Mouse (Mus musculus) liver, embryonic 14.5 days (tissue): ENCODE results near the gene Hist1h4j. TPM values are rescaled to one million over a fixed set of nuclear protein-coding genes. Genes with fewer than 3 reads are reported as not detected.
"Not testable (repeated sequence)": the region's sequence is repeated elsewhere in the genome, so short reads cannot be mapped to it uniquely, and the experiment has no call there.

Experiments
- ATAC-seq: fragments of 200-750 bp; cut with Nextera tagmentation; 2 replicates; pipeline ENCODE4 v1.8.0; 2017; ENCODE audit warnings: moderate number of reproducible peaks, mild to moderate bottlenecking, moderate library complexity; ENCODE audit not compliant: insufficient read depth
- DNase-seq, 3 experiments: peaks; one replicate each; pipeline ENCODE4 v3.0.0-alpha.2; 2012 to 2013; ENCODE audit warnings: low read depth in 3 of 3, low spot score in 3 of 3
- H3K27ac ChIP-seq: fragments of 300-500 bp; sonication (generic); 2 replicates; pipeline ENCODE4 v1.5.1; 2014; ENCODE audit warnings: moderate library complexity, mild to moderate bottlenecking, control low read depth, inconsistent platforms
- H3K27me3 ChIP-seq: fragments of 300-500 bp; sonication (generic); 2 replicates; pipeline ENCODE4 v1.6.1; 2014; ENCODE audit warnings: mild to moderate bottlenecking, low read length, moderate library complexity; ENCODE audit not compliant: control insufficient read depth, insufficient read depth
- H3K36me3 ChIP-seq: fragments of 300-500 bp; sonication (generic); replicated peaks from 2 replicates; pipeline ENCODE4 v1.6.1; 2014; ENCODE audit warnings: low read depth; ENCODE audit not compliant: control insufficient read depth, insufficient read depth
- H3K4me1 ChIP-seq, 2 experiments: fragments of 200-500 bp in 1 of 2; fragments of 300-500 bp in 1 of 2; sonication (generic) in 1 of 2; replicated peaks; 2 replicates each; pipeline ENCODE4 v1.6.1; 2012 to 2014; ENCODE audit warnings: antibody characterized with exemption in 1 of 2, inconsistent platforms in 1 of 2, low read length in 1 of 2; ENCODE audit not compliant: control insufficient read depth in 2 of 2, insufficient read depth in 2 of 2
- H3K4me2 ChIP-seq: fragments of 300-500 bp; sonication (generic); 2 replicates; pipeline ENCODE4 v1.6.1; 2014; ENCODE audit warnings: low read depth, mild to moderate bottlenecking, control low read depth, moderate library complexity
- H3K4me3 ChIP-seq, 2 experiments: fragments of 200-500 bp in 1 of 2; fragments of 300-500 bp in 1 of 2; sonication (generic) in 1 of 2; 2 replicates each; pipeline ENCODE4 v1.5.1; 2012 to 2014; ENCODE audit warnings: low read depth in 2 of 2, low read length in 2 of 2, mild to moderate bottlenecking in 2 of 2, control low read depth in 1 of 2, inconsistent platforms in 1 of 2, moderate library complexity in 1 of 2; ENCODE audit not compliant: insufficient read depth in 1 of 2
- H3K9ac ChIP-seq: fragments of 300-500 bp; sonication (generic); replicated peaks from 2 replicates; pipeline ENCODE4 v1.6.1; 2014; ENCODE audit warnings: mild to moderate bottlenecking, control low read depth, moderate library complexity
- H3K9me3 ChIP-seq: fragments of 300-500 bp; sonication (generic); 2 replicates; pipeline ENCODE4 v1.6.1; 2016; ENCODE audit warnings: low read length, mixed read lengths; ENCODE audit not compliant: control insufficient read depth
- CTCF ChIP-seq: IDR thresholded peaks from 2 replicates; pipeline ENCODE4 v1.5.1; 2016; ENCODE audit warnings: antibody characterized with exemption, low read depth, control low read depth
- EP300 ChIP-seq: IDR thresholded peaks from 2 replicates; pipeline ENCODE4 v1.6.1; 2016; ENCODE audit warnings: antibody characterized with exemption, low read depth
- WGBS: fragments of 180-500 bp; shearing (Covaris S2); extraction: QIAGEN DNeasy Blood & Tissue Kit; methylation state at CpG from one replicate; pipeline ENCODE4 v1.1.7; 2014; ENCODE audit not compliant: insufficient replicate concordance; 5-methylcytosine and 5-hydroxymethylcytosine counted together
- polyA plus RNA-seq, 2 experiments: library from polyadenylated mRNA; depleted of rRNA in 1 of 2; stranded (reverse) in 1 of 2; unstranded in 1 of 2; fragments of >200 nt; fragmentation: Nextera tagmentation in 1 of 2; extraction: Ambion mirVana in 1 of 2; gene quantifications; 2 replicates each; pipeline versions ENCODE4 v1.2.1 to v1.2.3; 2012 to 2014

Hist1h4j gene
- polyA plus RNA-seq, 2 experiments: 0.52 to 29.5 TPM

DNA sequence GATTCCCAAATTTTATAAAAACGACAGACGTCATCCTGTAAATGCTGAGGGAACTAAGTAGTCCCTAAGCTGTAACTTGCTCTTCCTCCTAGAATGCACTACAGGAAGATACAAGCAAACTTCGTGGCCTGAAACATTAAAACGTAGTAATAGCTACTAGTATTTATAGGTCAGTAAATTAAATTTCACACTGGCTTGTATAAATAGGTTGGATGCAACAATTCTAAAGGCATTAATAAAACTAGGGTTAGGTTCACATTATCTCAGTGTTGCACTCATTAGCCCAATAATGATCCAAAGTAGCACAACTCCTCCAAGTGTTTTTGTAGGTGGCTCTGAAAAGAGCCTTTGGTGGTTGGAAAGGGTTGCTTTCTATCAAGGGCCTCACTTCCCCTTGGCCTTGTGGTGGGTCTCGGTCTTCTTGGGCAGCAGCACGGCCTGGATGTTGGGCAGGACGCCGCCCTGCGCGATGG lies 18.2 kb downstream of the Hist1h4j start:
- 1% methylated on average over 10 of the region's 10 CpGs for WGBS
- DNase-seq (peak in 2 of 3 experiments; percentile 45 to 63), ATAC-seq (no peak)
- H3K4me1 ChIP-seq: peaks cover 9 to 12% of the 10 kb centered on the region in 2 experiments
- no peaks in the 10 kb centered on the region for H3K9me3 ChIP-seq
- H3K36me3 ChIP-seq: no peaks in the 10 kb centered on the region
- H3K9ac ChIP-seq: peak overlapping the region; percentile 96
- TF ChIP-seq CTCF (no peak; the same call in 1 of the 2 replicates), EP300 (no peak; the same call in 1 of the 2 replicates)
- peak overlapping the region; percentile 61 to 66 for H3K4me3 ChIP-seq
- peak overlapping the region; percentile 79 for H3K4me2 ChIP-seq
- no peaks in the 10 kb centered on the region for H3K27me3 ChIP-seq
- peak overlapping the region; percentile 97 for H3K27ac ChIP-seq

DNA sequence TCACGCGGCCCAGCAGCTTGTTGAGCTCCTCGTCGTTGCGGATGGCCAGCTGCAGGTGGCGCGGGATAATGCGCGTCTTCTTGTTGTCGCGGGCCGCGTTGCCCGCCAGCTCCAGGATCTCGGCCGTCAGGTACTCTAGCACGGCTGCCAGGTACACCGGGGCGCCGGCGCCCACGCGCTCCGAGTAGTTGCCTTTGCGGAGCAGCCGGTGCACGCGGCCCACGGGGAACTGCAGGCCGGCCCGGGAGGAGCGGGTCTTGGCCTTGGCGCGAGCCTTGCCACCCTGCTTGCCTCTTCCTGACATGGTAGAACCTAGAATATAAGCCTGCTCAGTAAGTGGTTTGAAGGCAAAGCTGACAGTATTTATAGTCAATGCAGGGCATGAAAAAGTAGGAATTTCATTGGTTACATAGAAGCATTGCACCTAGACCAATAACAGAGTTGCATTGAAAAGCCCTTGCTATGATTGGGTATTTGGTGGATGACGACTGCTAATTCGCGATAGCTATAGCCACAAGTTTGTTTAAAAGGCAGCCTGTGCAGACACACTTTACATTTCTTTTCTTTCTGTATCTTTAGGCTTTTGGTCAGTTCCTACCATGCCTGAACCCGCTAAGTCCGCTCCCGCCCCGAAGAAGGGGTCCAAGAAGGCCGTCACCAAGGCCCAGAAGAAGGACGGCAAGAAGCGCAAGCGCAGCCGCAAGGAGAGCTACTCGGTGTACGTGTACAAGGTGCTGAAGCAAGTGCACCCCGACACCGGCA lies 18.8 kb downstream of the Hist1h4j start, which contains the start of the genes Hist1h2ak and Hist1h2bn:
Hist1h2ak (minus strand) TSS at position 304 of the 762 bp plus-strand sequence.
Hist1h2bn (plus strand) TSS at position 600 of the 762 bp plus-strand sequence.
- H3K27me3 ChIP-seq, H3K9me3 ChIP-seq, H3K36me3 ChIP-seq: not testable (repeated sequence)
- ATAC-seq: peak; percentile 82
- H3K9ac ChIP-seq: peak within 1 kb of the TSS; percentile 96
- H3K4me2 ChIP-seq: peak within 1 kb of the TSS; percentile 79
- WGBS: under 1% methylated on average over 38 of the region's 50 CpGs
- TF ChIP-seq EP300: peak; percentile 75
- peak; percentile 58; the same call in 1 of the 2 replicates for TF ChIP-seq CTCF
- peak within 1 kb of the TSS; percentile 62 to 66 for H3K4me3 ChIP-seq
- peak; percentile 97 for DNase-seq
- peak within 1 kb of the TSS; percentile 99 for H3K27ac ChIP-seq
- peaks cover 9 to 12% of the 10 kb centered on the region in 2 experiments for H3K4me1 ChIP-seq

DNA sequence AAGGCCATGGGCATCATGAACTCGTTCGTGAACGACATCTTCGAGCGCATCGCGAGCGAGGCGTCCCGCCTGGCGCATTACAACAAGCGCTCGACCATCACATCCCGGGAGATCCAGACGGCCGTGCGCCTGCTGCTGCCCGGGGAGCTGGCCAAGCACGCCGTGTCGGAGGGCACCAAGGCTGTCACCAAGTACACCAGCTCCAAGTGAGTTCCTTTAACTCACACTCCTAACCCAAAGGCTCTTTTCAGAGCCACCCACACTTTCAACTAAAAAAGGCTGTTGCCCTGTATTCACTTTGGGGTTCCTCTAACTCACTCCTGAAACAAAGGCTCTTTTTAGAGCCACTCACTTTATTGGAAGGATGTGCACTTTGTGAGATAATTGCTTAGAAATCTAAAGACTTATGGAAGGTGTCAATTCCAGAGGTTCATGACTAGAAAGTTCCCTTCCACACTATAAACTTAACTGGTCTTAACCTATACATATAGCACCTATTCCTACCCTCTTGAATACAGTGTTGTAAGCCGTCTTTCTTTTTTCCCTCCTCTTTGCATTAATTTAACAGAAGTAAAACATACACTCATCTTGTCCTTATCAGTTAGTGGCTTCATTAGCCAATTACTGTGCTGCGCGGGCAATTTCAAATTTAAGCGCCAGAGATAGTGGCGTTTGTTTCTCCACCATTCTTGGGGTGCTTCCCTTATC lies 19.6 kb downstream of the Hist1h4j start:
- peak overlapping the region; percentile 90 for H3K9ac ChIP-seq

DNA sequence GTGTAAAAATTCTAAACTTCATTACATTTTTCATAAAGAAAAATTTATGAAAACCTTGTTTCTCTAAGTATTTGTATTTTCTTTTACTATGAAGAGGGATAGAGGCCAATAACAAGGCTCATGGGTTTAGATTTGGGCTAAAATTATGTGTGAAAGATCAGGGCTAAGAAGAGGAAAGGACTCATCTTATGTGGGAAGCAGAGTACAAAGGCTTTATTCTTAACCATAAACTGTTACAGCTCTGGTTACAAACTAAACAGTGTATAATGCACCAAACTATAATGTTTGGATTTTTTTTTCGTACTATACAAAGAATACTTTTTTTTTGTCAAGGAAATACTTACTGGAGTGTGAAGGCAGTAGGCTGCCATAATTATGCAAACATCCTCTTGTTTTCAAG lies 20.8 kb downstream of the Hist1h4j start:
- ATAC-seq: no peak
- TF ChIP-seq EP300 (no peak), CTCF (no peak)
- Histone ChIP-seq H3K27me3 (no peaks in the 10 kb centered on the region), H3K4me2 (peak overlapping the region; percentile 79), H3K9ac (peak overlapping the region; percentile 85), H3K4me1 (peaks cover 9 to 12% of the 10 kb centered on the region in 2 experiments), H3K36me3 (no peaks in the 10 kb centered on the region), H3K4me3 (peak overlapping the region; percentile 21 to 62; a peak in 3 of 4 replicates), H3K9me3 (no peaks in the 10 kb centered on the region), H3K27ac (peak overlapping the region; percentile 99)
- DNase-seq: no peak
- 61% methylated on average over 1 of the region's 1 CpGs for WGBS

More for the DNA sequence above, 19.6 kb downstream of the Hist1h4j start:
- DNase-seq (peak; percentile 83 to 90 (median 85)), ATAC-seq (peak; percentile 29)
- peak; percentile 65 for TF ChIP-seq EP300
- Histone ChIP-seq H3K4me1 (peaks cover 9 to 12% of the 10 kb centered on the region in 2 experiments), H3K4me3 (peak overlapping the region; percentile 55 to 62), H3K27ac (peak overlapping the region; percentile 99), H3K4me2 (peak overlapping the region; percentile 79)
- H3K27me3 ChIP-seq, H3K36me3 ChIP-seq, H3K9me3 ChIP-seq: not testable (repeated sequence)
- 0% methylated on average over 24 of the region's 26 CpGs for WGBS
